Mouse (Mus musculus): ENCODE data around the gene Vgll4. TPM values are rescaled to one million over a fixed set of nuclear protein-coding genes. Genes with fewer than 3 reads are reported as not detected.

The Vgll4 gene
- total and polyA plus RNA-seq, 3 experiments: 34.6 to 73.7 (median 37.3) TPM

DNA sequence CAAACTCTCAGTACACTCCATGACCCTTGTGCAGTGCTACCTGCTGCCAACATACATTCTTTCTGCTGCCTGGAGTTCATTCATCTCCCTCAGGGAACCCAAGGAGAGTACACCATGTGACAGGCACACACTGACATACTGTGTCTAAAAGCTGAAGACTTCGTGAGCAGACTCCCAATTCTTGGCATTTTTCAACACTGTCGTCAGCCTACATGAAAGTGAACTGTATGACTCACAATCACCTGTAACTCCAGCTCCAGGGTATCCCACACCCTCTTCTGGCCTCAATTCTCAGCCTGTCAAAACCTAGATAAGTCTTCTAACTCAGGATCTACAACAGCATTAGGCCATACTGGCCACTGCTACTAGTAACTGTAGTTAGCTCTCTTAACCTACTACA lies 5.6 kb downstream of the Vgll4 start:
- H3K4me3 ChIP-seq (replicated peaks in 1 of 3; ENCODE audit: low read depth in 2 of 3, low read length in 2 of 3, poor library complexity in 1 of 3): no peak overlapping the region
- TF ChIP-seq UBTF (IDR thresholded peaks at IDR 0.05; ENCODE audit: low read depth, low read length) (no peak), MAX (IDR thresholded peaks at IDR 0.05; ENCODE audit: low read length) (no peak), TBP (conservative IDR thresholded peaks at IDR 0.05; ENCODE audit: low read depth, low read length) (no peak), MAFK (IDR thresholded peaks at IDR 0.05; ENCODE audit: insufficient replicate concordance, low read length) (no peak), BHLHE40 (IDR thresholded peaks at IDR 0.05; ENCODE audit: low read depth, low read length) (no peak)
- in situ Hi-C loops (cut with MboI; ENCODE audit: low pct_ligation_motif_present, low pct_unique_long_range_greater_than_20kb, low sequenced_read_pairs): no loop called here

DNA sequence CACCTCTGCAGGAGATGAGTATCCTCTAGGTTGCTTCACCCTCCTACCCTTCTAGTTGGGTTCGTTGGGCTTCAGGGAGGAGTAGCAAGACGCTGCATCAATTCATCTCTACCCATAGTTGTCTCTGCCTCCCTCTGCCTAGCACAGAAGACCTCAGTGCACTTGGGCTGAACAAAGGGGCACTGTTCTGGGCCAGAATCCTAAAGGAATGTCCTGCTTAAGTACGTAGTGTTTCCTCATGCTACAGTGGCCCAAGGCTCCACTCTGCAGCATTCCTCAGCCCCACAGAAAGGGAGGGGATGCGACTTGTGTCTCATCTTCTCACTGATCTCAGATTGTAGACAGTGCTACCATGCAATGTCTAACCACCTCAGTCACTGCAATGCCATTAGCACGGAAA lies 6.2 kb downstream of the Vgll4 start:
- H3K79me2 ChIP-seq (replicated peaks; ENCODE audit: control insufficient read depth, extremely low read depth, insufficient read depth, poor library complexity, severe bottlenecking): peaks cover 94% of the 10 kb centered on the region
- H3K4me2 ChIP-seq (ENCODE audit: insufficient read depth, low read depth, poor library complexity, severe bottlenecking): no peak overlapping the region
- no peaks in the 10 kb centered on the region for H3K9me3 ChIP-seq (replicated peaks; ENCODE audit: low read length)
- TF ChIP-seq ZKSCAN1 (IDR thresholded peaks at IDR 0.05; ENCODE audit: borderline replicate concordance, low read depth, low read length) (no peak), ZC3H11A (IDR thresholded peaks at IDR 0.05; ENCODE audit: low read depth, low read length) (no peak), PAX5 (IDR thresholded peaks at IDR 0.05; ENCODE audit: low read length) (no peak), ELF1 (IDR thresholded peaks at IDR 0.05; ENCODE audit: low read depth, low read length) (no peak), USF2 (conservative IDR thresholded peaks at IDR 0.05; ENCODE audit: low read depth, low read length) (no peak), CHD1 (IDR thresholded peaks at IDR 0.05; ENCODE audit: low read depth, low read length) (no peak), RAD21 (IDR thresholded peaks at IDR 0.05; ENCODE audit: low read depth, low read length) (no peak), MAFK (IDR thresholded peaks at IDR 0.05; ENCODE audit: insufficient replicate concordance, low read length) (no peak), NELFE (IDR thresholded peaks at IDR 0.05; ENCODE audit: low read depth, low read length) (no peak), HCFC1 (IDR thresholded peaks at IDR 0.05; ENCODE audit: low read depth, low read length) (no peak), POLR2A (IDR thresholded peaks at IDR 0.05; ENCODE audit: low read depth, low read length) (no peak), MXI1 (IDR thresholded peaks at IDR 0.05; ENCODE audit: low read depth, low read length) (no peak), POLR2AphosphoS2 (IDR thresholded peaks at IDR 0.05; ENCODE audit: low read depth, low read length) (no peak)
- H3K36me3 ChIP-seq (replicated peaks in 1 of 2; ENCODE audit: control insufficient read depth in 1 of 2, insufficient read depth in 1 of 2, low read length in 1 of 2): peaks cover 0 to 16% of the 10 kb centered on the region in 2 experiments
- dilution Hi-C loops (cut with MboI; ENCODE audit: extremely low pct_ligation_motif_present, extremely low pct_unique_long_range_greater_than_20kb, low sequenced_read_pairs) (no loop called here), in situ Hi-C loops (cut with MboI; ENCODE audit: low pct_ligation_motif_present, low pct_unique_long_range_greater_than_20kb, low sequenced_read_pairs) (no loop called here)
- H3K4me3 ChIP-seq (replicated peaks in 1 of 3; ENCODE audit: low read depth in 2 of 3, low read length in 2 of 3, poor library complexity in 1 of 3): no peak overlapping the region
- H3K9ac ChIP-seq (ENCODE audit: insufficient read depth, low read depth): no peak overlapping the region
- H3K27me3 ChIP-seq (replicated peaks): no peaks in the 10 kb centered on the region
- no peak overlapping the region; the same call in 1 of the 2 replicates for H3K27ac ChIP-seq (ENCODE audit: insufficient read depth, low read depth)
- no peak for DNase-seq (ENCODE audit: extremely low read depth)
- peaks cover 39 to 89% of the 10 kb centered on the region in 2 experiments for H3K4me1 ChIP-seq (ENCODE audit: control insufficient read depth in 1 of 2, insufficient read depth in 2 of 2)

More for the DNA sequence above, 5.6 kb downstream of the Vgll4 start:
- no peaks in the 10 kb centered on the region for H3K27me3 ChIP-seq (replicated peaks)
- H3K4me1 ChIP-seq (ENCODE audit: control insufficient read depth in 1 of 2, insufficient read depth in 2 of 2): peaks cover 41 to 84% of the 10 kb centered on the region in 2 experiments
- peaks cover 0 to 13% of the 10 kb centered on the region in 2 experiments for H3K36me3 ChIP-seq (replicated peaks in 1 of 2; ENCODE audit: control insufficient read depth in 1 of 2, insufficient read depth in 1 of 2, low read length in 1 of 2)
- no peaks in the 10 kb centered on the region for H3K9me3 ChIP-seq (replicated peaks; ENCODE audit: low read length)
- no peak for DNase-seq (ENCODE audit: extremely low read depth)
- no peak overlapping the region for H3K9ac ChIP-seq (ENCODE audit: insufficient read depth, low read depth)
- no peak overlapping the region for H3K4me2 ChIP-seq (ENCODE audit: insufficient read depth, low read depth, poor library complexity, severe bottlenecking)
- H3K79me2 ChIP-seq (replicated peaks; ENCODE audit: control insufficient read depth, extremely low read depth, insufficient read depth, poor library complexity, severe bottlenecking): peaks cover 89% of the 10 kb centered on the region
- dilution Hi-C loops (cut with MboI; ENCODE audit: extremely low pct_ligation_motif_present, extremely low pct_unique_long_range_greater_than_20kb, low sequenced_read_pairs): no loop called here
- H3K27ac ChIP-seq (ENCODE audit: insufficient read depth, low read depth): peak overlapping the region; percentile 1

Measured in CH12.LX (cell line).